Mouse (Mus musculus) ES-Bruce4 (cell line): Measurements from ENCODE around the gene Trabd.

Experiments used
- EP300 ChIP-seq: IDR thresholded peaks from 2 replicates; pipeline ENCODE4 v1.6.1; 2011; ENCODE audit warnings: low read depth, low read length; ENCODE audit not compliant: insufficient read depth
- POLR2A ChIP-seq: IDR thresholded peaks from one replicate; pipeline ENCODE4 v1.8.1; 2011; ENCODE audit warnings: low read length; ENCODE audit not compliant: insufficient read depth

DNA sequence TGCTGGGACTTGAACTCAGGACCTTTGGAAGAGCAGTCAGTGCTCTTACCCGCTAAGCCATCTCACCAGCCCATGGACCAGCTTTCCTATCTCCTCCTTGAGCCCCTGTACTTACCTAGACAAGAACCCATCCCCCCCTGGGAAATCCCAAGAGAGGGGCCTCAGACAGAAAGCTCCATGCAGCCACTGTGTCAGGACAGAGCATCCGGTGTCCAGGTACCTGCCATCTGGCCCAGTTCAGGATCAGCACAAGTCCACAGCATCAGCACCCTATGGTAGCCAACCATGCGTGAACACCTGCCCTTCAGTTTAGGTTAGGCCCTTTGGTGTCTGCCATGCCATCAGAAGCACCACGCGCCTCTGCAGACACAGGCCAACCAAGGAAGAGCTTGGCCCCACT is 10.0 kb upstream of the Trabd start:
- TF ChIP-seq POLR2A (no peak), EP300 (no peak)
